Mouse (Mus musculus) bone marrow macrophage, adult 2 months (primary cell): ENCODE measurements around the gene Fbxl16.

Source experiments
- CTCF ChIP-seq: IDR thresholded peaks from 2 replicates; pipeline ENCODE4 v1.5.1; 2012; ENCODE audit warnings: low read depth, mild to moderate bottlenecking, low read length, moderate library complexity
- POLR2A ChIP-seq: IDR thresholded peaks from 2 replicates; pipeline ENCODE4 v1.6.1; 2012; ENCODE audit warnings: mild to moderate bottlenecking, low read depth, low read length, borderline replicate concordance

DNA sequence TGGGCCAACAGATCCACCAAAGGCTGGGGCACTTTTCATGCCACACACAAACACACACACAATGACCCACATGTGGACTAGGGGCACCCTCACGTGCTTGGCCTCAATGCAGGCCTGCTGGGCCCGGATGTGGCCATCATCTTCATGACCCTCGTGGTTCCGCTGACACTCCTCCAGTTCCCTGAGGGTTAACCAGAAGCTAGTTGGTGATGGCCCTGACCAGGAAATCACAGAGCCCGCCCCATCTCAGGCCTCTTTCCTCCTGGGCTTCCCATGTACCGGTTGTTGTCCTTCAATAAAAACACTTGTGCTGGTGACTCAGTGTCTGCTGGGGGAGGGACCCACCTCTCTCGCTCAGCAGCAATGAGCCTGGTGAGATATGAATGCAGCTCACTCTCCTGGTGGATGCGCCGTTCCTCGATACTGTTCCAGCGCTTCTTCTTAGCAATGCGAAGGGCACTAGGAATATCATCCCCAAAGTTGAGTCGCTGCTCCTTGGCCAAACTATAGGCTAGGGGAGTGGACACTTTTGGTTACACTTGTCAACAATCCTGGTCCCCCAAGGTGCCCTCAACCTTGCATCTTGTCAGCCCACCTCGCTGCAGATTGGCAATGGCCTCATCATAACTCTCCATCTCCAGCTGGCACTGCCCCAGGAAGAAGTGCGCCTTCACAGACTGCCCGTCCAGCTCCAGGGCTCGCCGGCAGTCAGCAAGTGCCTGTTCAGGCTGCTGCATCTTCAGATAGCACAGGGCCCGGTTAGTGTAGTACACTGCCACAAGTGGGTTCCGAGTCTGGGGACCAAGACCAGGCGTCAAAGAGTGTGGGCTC lies 22.8 kb downstream of the Fbxl16 start:
- no peak for TF ChIP-seq CTCF
- TF ChIP-seq POLR2A: no peak
